Mouse (Mus musculus) ES-Bruce4 (cell line): ENCODE results near the gene Aip. TPM values are rescaled to one million over a fixed set of nuclear protein-coding genes. Genes with fewer than 3 reads are reported as not detected.
A peak's percentile ranks its signal among the peaks of the same experiment; 100 is the strongest.
"Not testable (repeated sequence)": the region's sequence is repeated elsewhere in the genome, so short reads cannot be mapped to it uniquely, and the experiment has no call there.

Experiments used
- H3K27ac ChIP-seq: 2 replicates; pipeline ENCODE4 v1.5.1; 2012; ENCODE audit warnings: low read length, inconsistent platforms; ENCODE audit not compliant: insufficient read depth
- H3K27me3 ChIP-seq: 2 replicates; pipeline ENCODE4 v1.6.1; 2012; ENCODE audit warnings: mild to moderate bottlenecking, low read length, inconsistent platforms; ENCODE audit not compliant: control insufficient read depth, poor library complexity, insufficient read depth, severe bottlenecking
- H3K36me3 ChIP-seq: 2 replicates; pipeline ENCODE4 v1.6.1; 2012; ENCODE audit warnings: inconsistent platforms, mild to moderate bottlenecking, low read length, moderate library complexity; ENCODE audit not compliant: control insufficient read depth, poor library complexity, insufficient read depth, severe bottlenecking
- H3K4me1 ChIP-seq: one replicate; pipeline ENCODE4 v1.8.1; 2011; ENCODE audit warnings: low read length; ENCODE audit not compliant: control insufficient read depth, insufficient read depth
- H3K4me3 ChIP-seq: 2 replicates; pipeline ENCODE4 v1.5.1; 2011; ENCODE audit warnings: low read depth, mild to moderate bottlenecking, low read length
- H3K9ac ChIP-seq: 2 replicates; pipeline ENCODE4 v1.6.1; 2012; ENCODE audit warnings: low read depth, mild to moderate bottlenecking, inconsistent platforms; ENCODE audit not compliant: poor library complexity, severe bottlenecking
- H3K9me3 ChIP-seq: replicated peaks from 2 replicates; pipeline ENCODE4 v1.6.1; 2012; ENCODE audit warnings: mild to moderate bottlenecking, low read length, inconsistent platforms; ENCODE audit not compliant: control insufficient read depth, poor library complexity, insufficient read depth, severe bottlenecking
- CTCF ChIP-seq: IDR thresholded peaks from one replicate; pipeline ENCODE4 v1.8.1; 2011; ENCODE audit warnings: low read depth, low read length
- EP300 ChIP-seq: IDR thresholded peaks from 2 replicates; pipeline ENCODE4 v1.6.1; 2011; ENCODE audit warnings: low read depth, low read length; ENCODE audit not compliant: insufficient read depth
- POLR2A ChIP-seq: IDR thresholded peaks from one replicate; pipeline ENCODE4 v1.8.1; 2011; ENCODE audit warnings: low read length; ENCODE audit not compliant: insufficient read depth
- polyA plus RNA-seq: library from polyadenylated mRNA; stranded (reverse); fragments of >200 nt; gene quantifications from 2 replicates; pipeline ENCODE4 v1.2.4, GENCODE M21; 2011; ENCODE audit warnings: low read depth; ENCODE audit not compliant: missing spikeins, insufficient read depth, insufficient read length

Aip gene
- polyA plus RNA-seq, 1 experiment = 43.8 TPM

DNA sequence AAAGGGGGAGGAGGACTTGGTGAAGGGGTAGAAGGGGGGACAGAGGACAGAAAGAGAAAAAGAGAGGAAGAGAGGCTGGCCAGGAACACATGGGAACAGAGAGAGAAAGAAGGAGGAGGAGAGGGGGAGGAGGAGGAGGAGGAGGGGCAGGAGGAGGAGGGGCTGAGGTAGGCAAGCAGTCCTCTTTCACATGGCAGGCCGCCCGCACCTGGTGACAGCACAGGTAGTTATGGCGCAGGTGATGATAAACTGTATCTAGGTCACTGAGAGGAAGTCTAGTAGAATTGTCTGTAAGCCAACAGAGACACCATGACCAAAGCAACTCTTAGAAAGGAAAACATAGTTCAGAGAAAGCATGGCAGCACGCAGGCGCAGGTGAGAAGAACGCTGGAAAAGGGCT is 54.3 kb downstream of the Aip start:
- Histone ChIP-seq H3K4me3 (no peak overlapping the region), H3K9ac (no peak overlapping the region), H3K27ac (no peak overlapping the region), H3K4me1 (no peaks in the 10 kb centered on the region), H3K27me3 (no peaks in the 10 kb centered on the region), H3K9me3 (0 out of 2 replicates have a peak, but pooled peaks cover under 1% of the 10 kb centered on the region), H3K36me3 (no peaks in the 10 kb centered on the region)
- no peak for TF ChIP-seq EP300
- TF ChIP-seq POLR2A = no peak
- no peak for TF ChIP-seq CTCF

DNA sequence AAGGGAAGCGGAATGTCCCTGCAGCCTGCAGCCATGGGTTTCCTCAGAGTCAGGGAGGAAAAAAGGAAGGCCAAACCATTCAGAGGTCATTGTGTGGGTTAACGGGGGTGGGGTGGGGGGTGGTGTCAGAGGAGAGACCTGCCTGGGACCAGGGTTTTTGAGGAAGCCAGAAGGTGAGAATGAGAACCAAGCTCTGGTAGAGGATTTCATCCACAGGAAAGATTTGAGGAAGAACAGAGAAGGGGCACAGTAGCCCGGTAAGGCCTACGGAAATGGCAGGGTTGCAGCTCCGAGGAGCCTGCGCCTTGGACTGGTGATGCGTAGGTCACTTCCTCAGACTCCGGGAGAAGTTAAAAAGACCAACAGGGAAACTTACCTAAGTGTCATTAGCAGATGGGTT is 54.9 kb downstream of the Aip start:
- Histone ChIP-seq H3K4me1 (no peaks in the 10 kb centered on the region), H3K4me3 (no peak overlapping the region), H3K27me3 (no peaks in the 10 kb centered on the region), H3K36me3 (no peaks in the 10 kb centered on the region), H3K9ac (0 out of 2 replicates have a peak overlapping the region, but pooled peaks have one; percentile 42), H3K9me3 (0 out of 2 replicates have a peak, but pooled peaks cover 2% of the 10 kb centered on the region), H3K27ac (no peak overlapping the region)
- TF ChIP-seq EP300 = no peak
- TF ChIP-seq CTCF = no peak
- no peak for TF ChIP-seq POLR2A

DNA sequence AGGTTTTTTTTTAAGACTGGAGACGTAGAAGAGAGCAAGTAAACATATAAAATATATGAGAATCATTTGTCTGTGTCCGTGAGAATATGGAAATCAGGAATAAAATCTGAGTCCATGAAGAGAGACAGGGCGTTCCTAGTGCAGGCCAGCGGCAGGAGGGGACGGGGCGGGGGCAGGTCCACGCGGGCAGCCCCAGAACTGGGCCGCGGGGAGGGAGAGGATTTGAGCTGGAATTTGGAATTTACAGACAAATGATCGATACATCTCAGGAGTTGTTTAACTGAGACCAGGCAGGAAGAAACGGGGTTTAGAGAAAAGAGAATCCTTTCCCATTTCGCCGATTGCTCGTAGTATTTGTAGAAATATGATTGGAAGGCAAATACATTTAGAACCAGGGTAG is 55.3 kb downstream of the Aip start:
- Histone ChIP-seq H3K9ac (0 out of 2 replicates have a peak overlapping the region, but pooled peaks have one; percentile 42), H3K4me3 (no peak overlapping the region), H3K4me1 (no peaks in the 10 kb centered on the region), H3K36me3 (no peaks in the 10 kb centered on the region), H3K27ac (no peak overlapping the region), H3K9me3 (0 out of 2 replicates have a peak, but pooled peaks cover 2% of the 10 kb centered on the region), H3K27me3 (no peaks in the 10 kb centered on the region)
- TF ChIP-seq EP300 (no peak), POLR2A (no peak), CTCF (no peak)

DNA sequence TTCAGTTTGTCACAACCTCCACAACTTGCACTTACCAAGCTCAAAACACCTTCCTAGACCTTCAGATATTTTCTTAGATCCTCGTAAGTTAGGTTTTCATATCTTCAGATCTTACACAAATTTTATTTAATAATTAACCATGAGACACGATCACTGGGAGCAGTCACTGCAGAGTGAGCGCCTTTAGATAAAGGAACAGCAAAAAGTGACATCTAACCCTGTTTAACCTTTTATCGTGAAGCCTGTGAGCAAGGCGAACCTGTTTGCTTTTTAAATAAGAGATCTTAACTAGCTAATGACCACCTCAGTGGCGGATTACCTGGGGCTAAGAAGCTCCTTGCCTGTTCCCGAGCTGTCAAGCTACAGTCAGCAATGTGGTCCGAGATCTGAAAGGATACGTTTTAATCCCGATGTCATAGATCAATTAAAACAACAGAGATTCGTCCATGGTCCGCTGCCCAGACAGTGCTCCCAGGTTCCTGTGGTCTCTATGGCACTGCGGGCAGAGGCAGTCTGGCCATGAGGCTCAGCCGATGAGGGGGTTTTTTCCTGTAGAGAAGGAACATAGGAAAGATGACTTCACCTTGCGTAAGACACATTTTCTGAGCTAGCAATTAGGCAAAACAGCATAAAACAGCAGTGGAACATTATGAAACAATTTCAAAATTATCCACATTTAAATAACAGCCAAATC is 56.8 kb downstream of the Aip start:
- H3K9ac ChIP-seq = no peak overlapping the region
- H3K27me3 ChIP-seq = no peaks in the 10 kb centered on the region
- no peak overlapping the region for H3K4me3 ChIP-seq
- no peaks in the 10 kb centered on the region for H3K36me3 ChIP-seq
- 0 out of 2 replicates have a peak, but pooled peaks cover 2% of the 10 kb centered on the region for H3K9me3 ChIP-seq
- H3K27ac ChIP-seq = no peak overlapping the region
- no peaks in the 10 kb centered on the region for H3K4me1 ChIP-seq
- TF ChIP-seq CTCF = no peak
- no peak for TF ChIP-seq EP300
- TF ChIP-seq POLR2A = no peak

DNA sequence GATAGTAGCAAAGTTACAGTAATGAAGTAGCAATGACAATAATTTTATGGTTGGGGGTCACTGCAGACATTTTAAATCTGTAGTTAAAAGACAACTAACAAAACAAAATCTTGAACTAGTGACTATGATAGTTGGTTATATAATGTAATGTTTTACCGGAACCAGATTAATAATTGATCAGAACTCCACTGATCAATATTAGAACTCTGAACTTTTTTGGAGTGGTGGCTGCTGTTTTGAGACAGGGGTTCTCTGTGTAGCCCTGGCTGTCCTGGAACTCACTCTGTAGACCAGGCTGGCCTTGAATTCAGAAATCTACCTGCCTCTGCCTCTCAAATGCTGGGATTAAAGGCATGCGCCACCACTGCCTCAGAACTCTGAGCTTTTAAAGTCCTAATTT is 57.4 kb downstream of the Aip start:
- H3K4me3 ChIP-seq, H3K9ac ChIP-seq, H3K36me3 ChIP-seq, H3K27ac ChIP-seq, H3K4me1 ChIP-seq, H3K9me3 ChIP-seq, H3K27me3 ChIP-seq: not testable (repeated sequence)

DNA sequence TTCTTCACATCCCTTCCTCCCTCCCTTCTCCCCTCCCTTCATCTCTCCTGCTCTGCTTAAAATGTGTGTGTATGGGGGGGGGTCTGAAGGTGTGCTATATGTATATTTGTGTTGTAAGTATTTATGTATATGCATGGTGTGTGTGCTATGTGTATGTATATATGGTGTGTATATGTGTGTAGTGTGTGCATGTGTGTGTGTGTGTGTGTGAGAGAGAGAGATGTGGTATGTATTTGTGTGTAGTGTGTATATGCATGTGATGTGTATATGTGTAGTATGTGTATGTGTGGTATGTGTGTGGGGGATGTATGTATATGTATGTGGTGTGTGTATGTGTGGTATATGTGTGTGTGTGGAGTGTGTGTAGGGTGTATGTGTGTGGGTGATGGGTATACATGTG is 58.8 kb downstream of the Aip start:
- Histone ChIP-seq H3K36me3 (no peaks in the 10 kb centered on the region), H3K27ac (no peak overlapping the region), H3K4me1 (no peaks in the 10 kb centered on the region), H3K27me3 (no peaks in the 10 kb centered on the region), H3K4me3 (no peak overlapping the region), H3K9me3 (0 out of 2 replicates have a peak, but pooled peaks cover 2% of the 10 kb centered on the region), H3K9ac (no peak overlapping the region)
- TF ChIP-seq POLR2A = no peak
- no peak for TF ChIP-seq CTCF
